Mouse (Mus musculus): ENCODE measurements around the gene Eid1. TPM values are rescaled to one million over a fixed set of nuclear protein-coding genes. Genes with fewer than 3 reads are reported as not detected.
A peak's percentile ranks its signal among the peaks of the same experiment; 100 is the strongest.

Eid1 gene
- 276 and 293 TPM in 2 replicates for polyA plus RNA-seq (2012; ENCODE audit: insufficient read depth, insufficient read length, missing spikeins)

DNA sequence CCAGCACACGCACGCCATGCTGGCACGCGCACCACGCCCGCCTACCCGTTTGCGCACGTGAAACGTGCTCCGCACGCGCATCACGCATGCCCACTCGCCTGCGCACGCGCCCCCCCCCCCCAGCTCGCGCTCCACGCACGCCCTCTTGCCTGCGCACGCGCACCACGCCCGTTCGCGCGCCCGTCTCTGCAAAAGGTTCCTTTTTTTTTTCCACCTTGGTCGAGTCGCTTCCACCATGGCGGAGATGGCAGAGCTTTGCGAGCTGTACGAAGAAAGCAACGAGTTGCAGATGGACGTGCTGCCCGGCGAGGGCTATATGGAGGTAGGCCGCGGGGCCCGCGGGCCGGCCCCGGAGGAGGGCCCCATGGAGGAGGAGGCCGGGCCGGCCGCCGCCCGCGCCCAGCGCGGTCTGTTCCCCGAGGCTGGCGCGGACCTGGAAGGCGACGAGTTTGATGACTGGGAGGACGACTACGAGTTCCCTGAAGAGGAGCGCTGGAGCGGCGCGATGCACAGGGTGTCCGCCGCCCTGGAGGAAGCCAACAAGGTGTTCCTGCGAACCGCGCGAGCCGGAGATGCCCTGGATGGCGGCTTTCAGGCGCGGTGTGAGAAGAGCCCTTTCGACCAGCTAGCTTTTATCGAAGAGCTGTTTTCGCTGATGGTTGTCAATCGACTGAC is at the start of gene Eid1:
Gene Eid1, plus strand, starts transcription at position 139 of the 675 bp plus-strand sequence.
- TF ChIP-seq POLR2A (IDR thresholded peaks at IDR 0.05; ENCODE audit: borderline replicate concordance, low read depth, low read length) (no peak; the same call in 1 of the 2 replicates), CTCF (IDR thresholded peaks at IDR 0.05; ENCODE audit: low read depth, low read length) (no peak)
- H3K27ac ChIP-seq (ENCODE audit: insufficient read depth, low read depth, low read length), result peak within 1 kb of the TSS; percentile 78

DNA sequence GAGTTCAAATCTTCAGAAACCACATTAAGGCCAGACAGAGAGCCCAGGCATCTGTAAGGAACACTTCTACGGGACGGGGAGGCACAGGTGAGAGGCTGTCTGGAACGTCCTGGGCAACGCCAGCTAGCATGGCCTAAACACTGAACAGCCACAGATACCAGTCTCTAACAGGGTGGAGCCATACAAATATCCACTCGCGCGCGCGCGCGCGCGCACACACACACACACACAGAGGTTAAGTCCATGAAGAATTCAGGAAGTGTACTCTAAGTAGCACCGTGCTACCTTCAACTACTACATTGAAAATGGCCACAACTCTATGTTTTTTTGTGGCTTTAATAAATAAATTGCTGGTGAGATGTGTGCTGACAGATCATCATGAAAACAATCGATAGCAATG is 49.7 kb upstream of the Eid1 start:
- Histone ChIP-seq H3K27ac (ENCODE audit: insufficient read depth, low read depth, low read length) (no peak overlapping the region), H3K4me3 (ENCODE audit: insufficient read depth, low read length) (no peak overlapping the region), H3K4me1 (ENCODE audit: control insufficient read depth, insufficient read depth, low read length) (peaks cover 10% of the 10 kb centered on the region)
- no peak for TF ChIP-seq POLR2A (IDR thresholded peaks at IDR 0.05; ENCODE audit: borderline replicate concordance, low read depth, low read length)
- TF ChIP-seq CTCF (IDR thresholded peaks at IDR 0.05; ENCODE audit: low read depth, low read length), result no peak

More for the DNA sequence above, at the start of gene Eid1:
- Histone ChIP-seq H3K4me1 (ENCODE audit: control insufficient read depth, insufficient read depth, low read length) (peaks cover 26% of the 10 kb centered on the region), H3K4me3 (ENCODE audit: insufficient read depth, low read length) (peak within 1 kb of the TSS; percentile 89)

DNA sequence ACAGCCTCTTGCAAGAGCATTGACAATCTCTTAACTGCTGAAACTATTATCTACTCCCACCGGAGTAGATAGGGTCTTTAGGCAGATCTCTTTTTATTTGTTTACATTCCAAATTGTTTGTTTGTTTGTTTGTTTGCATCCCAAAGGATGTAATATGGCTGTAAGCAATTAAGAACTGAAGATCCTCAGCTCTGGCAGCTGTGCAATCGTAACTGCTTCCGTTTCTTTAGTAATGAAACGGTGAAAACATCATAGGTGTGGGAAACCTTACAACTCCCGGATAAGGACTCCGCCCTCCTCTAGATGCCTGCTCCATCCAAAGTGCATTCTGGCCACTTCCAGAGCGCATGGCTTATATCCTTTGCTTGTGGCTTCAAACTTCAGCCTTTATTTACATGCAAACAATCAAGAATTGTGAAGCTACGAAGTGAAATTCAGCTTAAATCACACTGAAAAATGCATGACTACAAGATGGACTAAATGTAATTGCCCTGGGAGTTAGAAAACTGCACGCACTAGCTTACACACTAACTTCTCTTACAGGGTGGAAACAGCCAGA is 48.7 kb upstream of the Eid1 start:
- Histone ChIP-seq H3K4me3 (ENCODE audit: insufficient read depth, low read length) (peak overlapping the region; percentile 83), H3K4me1 (ENCODE audit: control insufficient read depth, insufficient read depth, low read length) (peaks cover 10% of the 10 kb centered on the region), H3K27ac (ENCODE audit: insufficient read depth, low read depth, low read length) (no peak overlapping the region; the same call in 1 of the 2 replicates)
- TF ChIP-seq CTCF (IDR thresholded peaks at IDR 0.05; ENCODE audit: low read depth, low read length) (no peak), POLR2A (IDR thresholded peaks at IDR 0.05; ENCODE audit: borderline replicate concordance, low read depth, low read length) (no peak)

DNA sequence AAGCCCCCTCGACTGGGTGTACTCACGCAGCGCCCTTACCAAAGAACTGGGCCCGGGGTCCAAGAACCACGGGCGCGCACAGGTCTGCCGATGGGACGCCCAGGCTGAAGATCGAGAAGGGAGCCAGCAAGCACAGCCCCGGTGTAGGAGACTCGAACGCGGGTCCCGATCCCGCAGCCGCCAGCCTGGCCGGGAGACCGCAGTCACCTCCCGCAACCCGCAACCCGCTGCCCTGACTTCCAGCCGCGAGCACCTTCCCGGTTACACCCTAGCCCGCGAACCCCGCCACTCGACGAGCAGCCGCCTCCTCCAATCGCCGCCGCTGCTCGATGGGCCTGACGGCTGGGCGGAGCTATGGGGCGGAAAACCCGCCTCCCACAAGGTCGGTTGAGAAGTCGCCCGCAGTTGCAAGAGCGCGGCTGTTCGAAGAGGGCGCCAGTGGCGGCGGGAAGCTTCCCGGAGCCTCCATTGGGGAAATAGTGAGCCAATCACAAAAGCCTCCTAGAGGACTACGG is 48.0 kb upstream of the Eid1 start, which contains the start of gene Cep152:
Gene Cep152, minus strand, starts transcription at position 277 of the 515 bp plus-strand sequence.
- H3K27ac ChIP-seq (ENCODE audit: insufficient read depth, low read depth, low read length), result no peak within 1 kb of the TSS; the same call in 1 of the 2 replicates
- H3K4me1 ChIP-seq (ENCODE audit: control insufficient read depth, insufficient read depth, low read length), result peaks cover 10% of the 10 kb centered on the region
- peak within 1 kb of the TSS; percentile 83 for H3K4me3 ChIP-seq (ENCODE audit: insufficient read depth, low read length)
- no peak for TF ChIP-seq POLR2A (IDR thresholded peaks at IDR 0.05; ENCODE audit: borderline replicate concordance, low read depth, low read length)
- TF ChIP-seq CTCF (IDR thresholded peaks at IDR 0.05; ENCODE audit: low read depth, low read length), result no peak

DNA sequence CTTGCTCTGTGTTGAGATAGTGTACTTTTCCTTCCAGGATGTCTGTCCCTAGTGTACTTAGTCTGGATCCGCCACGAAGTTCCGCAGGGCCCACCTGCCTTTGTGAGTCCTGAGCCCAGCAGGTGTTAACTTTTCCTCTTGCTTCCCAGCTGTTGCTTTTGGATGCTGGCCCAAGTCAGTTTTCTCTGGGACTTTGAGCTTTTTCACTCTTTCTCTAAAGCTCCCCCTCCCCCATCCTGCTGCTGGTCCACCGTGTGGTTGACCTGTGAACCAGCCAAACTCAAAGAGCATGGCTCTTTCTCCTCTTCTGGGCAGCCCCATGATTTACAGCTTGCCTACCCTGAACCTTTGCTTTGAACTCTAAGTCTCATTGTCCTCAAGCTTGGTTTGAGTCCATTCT is 46.4 kb upstream of the Eid1 start:
- TF ChIP-seq POLR2A (IDR thresholded peaks at IDR 0.05; ENCODE audit: borderline replicate concordance, low read depth, low read length) (no peak), CTCF (IDR thresholded peaks at IDR 0.05; ENCODE audit: low read depth, low read length) (no peak)
- Histone ChIP-seq H3K27ac (ENCODE audit: insufficient read depth, low read depth, low read length) (no peak overlapping the region), H3K4me3 (ENCODE audit: insufficient read depth, low read length) (no peak overlapping the region), H3K4me1 (ENCODE audit: control insufficient read depth, insufficient read depth, low read length) (peaks cover 10% of the 10 kb centered on the region)

DNA sequence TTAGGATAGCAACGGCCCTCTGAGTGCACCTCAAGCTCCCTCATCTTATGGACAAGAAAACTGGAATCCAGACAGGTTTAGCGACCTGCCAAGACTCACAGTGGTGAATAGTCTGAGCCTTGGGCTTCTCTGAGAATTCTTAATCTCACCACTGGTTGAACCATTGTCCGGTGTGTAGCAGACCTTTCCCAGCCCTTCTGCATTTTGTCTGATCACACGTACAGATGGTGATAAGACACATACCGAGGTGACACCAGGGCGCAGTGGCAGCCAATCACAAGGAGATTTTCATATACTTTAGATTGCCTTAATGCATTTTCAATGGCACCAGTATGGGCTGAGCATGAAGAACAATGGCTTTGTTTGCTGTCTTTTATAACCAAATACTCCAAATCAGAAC is 44.4 kb upstream of the Eid1 start:
- Histone ChIP-seq H3K4me3 (ENCODE audit: insufficient read depth, low read length) (no peak overlapping the region), H3K27ac (ENCODE audit: insufficient read depth, low read depth, low read length) (no peak overlapping the region), H3K4me1 (ENCODE audit: control insufficient read depth, insufficient read depth, low read length) (peaks cover 6% of the 10 kb centered on the region; the same call in 1 of the 2 replicates)
- TF ChIP-seq POLR2A (IDR thresholded peaks at IDR 0.05; ENCODE audit: borderline replicate concordance, low read depth, low read length) (no peak), CTCF (IDR thresholded peaks at IDR 0.05; ENCODE audit: low read depth, low read length) (no peak)

DNA sequence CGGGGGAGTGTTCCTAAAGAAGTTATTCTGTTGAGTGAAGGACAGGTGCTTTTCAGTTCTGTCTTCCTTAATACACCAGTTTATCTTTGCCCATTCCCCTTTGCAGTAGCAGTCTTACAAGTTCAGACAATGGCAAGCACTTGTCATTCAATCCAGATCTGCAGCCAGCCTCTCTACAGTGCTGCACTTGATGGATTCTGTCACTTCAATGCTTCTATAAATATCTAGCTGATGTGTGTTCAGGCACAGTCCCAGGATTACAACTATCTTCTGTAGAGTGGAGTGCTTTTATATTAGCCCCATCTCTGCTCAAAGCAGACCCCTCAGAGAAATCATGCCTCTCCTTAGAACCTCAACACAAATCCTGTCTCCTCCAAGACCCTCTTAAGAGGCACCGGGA is 42.9 kb upstream of the Eid1 start:
- no peak for TF ChIP-seq POLR2A (IDR thresholded peaks at IDR 0.05; ENCODE audit: borderline replicate concordance, low read depth, low read length)
- no peak for TF ChIP-seq CTCF (IDR thresholded peaks at IDR 0.05; ENCODE audit: low read depth, low read length)
- peaks cover 2% of the 10 kb centered on the region; the same call in 1 of the 2 replicates for H3K4me1 ChIP-seq (ENCODE audit: control insufficient read depth, insufficient read depth, low read length)
- no peak overlapping the region for H3K4me3 ChIP-seq (ENCODE audit: insufficient read depth, low read length)
- no peak overlapping the region for H3K27ac ChIP-seq (ENCODE audit: insufficient read depth, low read depth, low read length)

DNA sequence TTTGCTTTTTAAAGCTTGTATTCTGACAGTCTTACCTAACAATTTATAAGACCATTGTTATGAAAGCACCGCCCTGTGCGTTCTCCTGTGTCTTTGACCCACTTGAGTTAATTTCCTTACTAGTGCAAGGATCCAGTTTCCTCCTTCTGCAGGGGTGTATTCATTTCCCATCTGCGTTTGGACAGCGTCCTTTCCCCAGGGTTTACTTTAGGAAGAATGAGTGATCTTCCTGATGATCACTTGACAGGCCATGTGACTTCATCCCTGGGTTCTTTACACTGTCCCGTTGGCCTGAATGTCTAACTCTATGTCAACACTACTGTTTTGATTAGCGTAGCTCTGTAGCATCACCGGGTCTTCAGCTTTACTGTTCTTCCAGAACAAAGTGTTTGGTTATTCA is 35.6 kb upstream of the Eid1 start:
- TF ChIP-seq CTCF (IDR thresholded peaks at IDR 0.05; ENCODE audit: low read depth, low read length), result no peak
- no peak for TF ChIP-seq POLR2A (IDR thresholded peaks at IDR 0.05; ENCODE audit: borderline replicate concordance, low read depth, low read length)
- no peaks in the 10 kb centered on the region for H3K4me1 ChIP-seq (ENCODE audit: control insufficient read depth, insufficient read depth, low read length)
- no peak overlapping the region for H3K4me3 ChIP-seq (ENCODE audit: insufficient read depth, low read length)
- no peak overlapping the region for H3K27ac ChIP-seq (ENCODE audit: insufficient read depth, low read depth, low read length)

DNA sequence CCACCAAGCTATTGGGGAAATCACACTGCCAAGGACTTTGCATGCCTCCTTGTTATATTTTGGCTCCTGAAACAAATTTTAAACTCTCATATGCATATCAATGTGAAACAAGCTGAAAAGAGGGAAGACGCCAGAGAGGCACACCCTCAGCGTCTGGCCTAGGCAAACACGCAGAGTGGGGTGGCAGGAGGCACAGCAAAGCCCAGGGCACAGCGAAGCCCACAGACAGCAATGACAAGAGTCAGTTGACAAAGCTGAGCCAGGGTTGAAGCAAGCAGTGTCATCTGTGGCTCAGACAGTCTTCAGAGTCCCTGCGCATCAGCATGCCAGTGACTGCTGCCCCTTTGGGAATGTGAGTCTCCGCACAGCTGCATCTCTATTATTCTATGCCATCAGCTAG is 28.0 kb upstream of the Eid1 start:
- H3K4me3 ChIP-seq (ENCODE audit: insufficient read depth, low read length), result no peak overlapping the region
- TF ChIP-seq CTCF (IDR thresholded peaks at IDR 0.05; ENCODE audit: low read depth, low read length), result no peak

DNA sequence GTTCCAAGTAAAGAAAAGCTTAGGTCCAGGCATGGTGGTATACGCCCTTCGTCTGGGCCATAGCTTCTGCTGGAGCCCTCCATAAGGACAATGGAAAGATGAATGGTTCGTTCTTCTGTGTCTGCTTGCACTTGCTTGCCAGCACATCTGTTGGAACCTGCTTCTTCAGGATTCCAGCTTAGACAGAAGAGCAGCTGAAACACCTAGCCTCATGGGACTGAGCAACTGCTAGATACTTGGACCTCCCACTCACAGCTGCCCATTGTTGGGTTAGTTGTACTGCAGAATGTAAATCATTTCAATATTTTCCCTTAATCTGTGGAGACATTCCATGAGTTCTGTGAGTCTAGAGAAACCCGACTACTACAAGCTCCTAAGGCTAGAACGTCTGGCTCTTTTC is 22.9 kb upstream of the Eid1 start:
- Histone ChIP-seq H3K4me1 (ENCODE audit: control insufficient read depth, insufficient read depth, low read length) (peaks cover 2% of the 10 kb centered on the region; the same call in 1 of the 2 replicates), H3K27ac (ENCODE audit: insufficient read depth, low read depth, low read length) (no peak overlapping the region), H3K4me3 (ENCODE audit: insufficient read depth, low read length) (no peak overlapping the region)
- no peak for TF ChIP-seq POLR2A (IDR thresholded peaks at IDR 0.05; ENCODE audit: borderline replicate concordance, low read depth, low read length)

More for the DNA sequence above, 28.0 kb upstream of the Eid1 start:
- Histone ChIP-seq H3K4me1 (ENCODE audit: control insufficient read depth, insufficient read depth, low read length) (no peaks in the 10 kb centered on the region), H3K27ac (ENCODE audit: insufficient read depth, low read depth, low read length) (no peak overlapping the region)

All from bone marrow macrophage, adult 2 months (primary cell).